Mouse (Mus musculus) midbrain, embryonic 10.5 days (tissue): ENCODE data around the gene Kcnq1. TPM values are rescaled to one million over a fixed set of nuclear protein-coding genes. Genes with fewer than 3 reads are reported as not detected.

Source experiments
- DNase-seq: peaks from one replicate; pipeline ENCODE4 v3.0.0-alpha.2; 2017; ENCODE audit warnings: low spot score
- H3K27ac ChIP-seq: fragments of 300-500 bp; sonication (generic); replicated peaks from 2 replicates; pipeline ENCODE4 v1.5.1; 2016; ENCODE audit warnings: mild to moderate bottlenecking
- H3K27me3 ChIP-seq: fragments of 300-500 bp; sonication (generic); 2 replicates; pipeline ENCODE4 v1.6.1; 2016; ENCODE audit warnings: low read depth, mild to moderate bottlenecking; ENCODE audit not compliant: poor library complexity, severe bottlenecking
- H3K36me3 ChIP-seq: fragments of 300-500 bp; sonication (generic); 2 replicates; pipeline ENCODE4 v1.6.1; 2016; ENCODE audit warnings: mild to moderate bottlenecking, moderate library complexity
- H3K4me1 ChIP-seq: fragments of 300-500 bp; sonication (generic); 2 replicates; pipeline ENCODE4 v1.6.1; 2016
- H3K4me3 ChIP-seq: fragments of 300-500 bp; sonication (generic); 2 replicates; pipeline ENCODE4 v1.5.1; 2016; ENCODE audit warnings: mild to moderate bottlenecking, moderate library complexity
- H3K9me3 ChIP-seq: fragments of 300-500 bp; sonication (generic); replicated peaks from 2 replicates; pipeline ENCODE4 v1.6.1; 2016; ENCODE audit warnings: mild to moderate bottlenecking
- WGBS: fragments of 180-500 bp; shearing (Covaris S2); methylation state at CpG from one replicate; pipeline ENCODE4 v1.1.7; 2016; 5-methylcytosine and 5-hydroxymethylcytosine counted together
- polyA plus RNA-seq: library from polyadenylated mRNA; unstranded; fragments of >200 nt; fragmentation: Nextera tagmentation; extraction: Ambion mirVana; gene quantifications from 2 replicates; pipeline ENCODE4 v1.2.1, GENCODE M21; 2016

Gene Kcnq1
- polyA plus RNA-seq, 1 experiment from 2014 or later: 0.69 TPM

- 52% methylated on average over 1 of the region's 1 CpGs for WGBS
- no peak for DNase-seq
- Histone ChIP-seq H3K9me3 (no peaks in the 10 kb centered on the region; the same call in 1 of the 2 replicates), H3K27me3 (no peaks in the 10 kb centered on the region), H3K4me3 (no peak overlapping the region), H3K27ac (no peak overlapping the region; the same call in 1 of the 2 replicates), H3K36me3 (no peaks in the 10 kb centered on the region), H3K4me1 (peaks cover 26% of the 10 kb centered on the region)
Observed at GRCm38 (mm10) chr7:143119407-143119806, 13.2 kb downstream of the Kcnq1 start.

- Histone ChIP-seq H3K36me3 (no peaks in the 10 kb centered on the region), H3K4me1 (peaks cover 31% of the 10 kb centered on the region), H3K27me3 (no peaks in the 10 kb centered on the region), H3K27ac (no peak overlapping the region; the same call in 1 of the 2 replicates), H3K4me3 (no peak overlapping the region), H3K9me3 (no peaks in the 10 kb centered on the region; the same call in 1 of the 2 replicates)
- no peak for DNase-seq
- WGBS: 83% methylated on average over 3 of the region's 3 CpGs
Observed at GRCm38 (mm10) chr7:143119826-143120225, 13.7 kb downstream of the Kcnq1 start.

GRCm38 (mm10) chr7:143122191-143122590, 16.0 kb downstream of the Kcnq1 start:
- Histone ChIP-seq H3K4me1 (peaks cover 33% of the 10 kb centered on the region), H3K4me3 (no peak overlapping the region), H3K36me3 (no peaks in the 10 kb centered on the region), H3K27me3 (no peaks in the 10 kb centered on the region), H3K27ac (peak overlapping the region; percentile 28; the same call in 1 of the 2 replicates), H3K9me3 (no peaks in the 10 kb centered on the region)
- DNase-seq: no peak
- WGBS: 70% methylated on average over 5 of the region's 5 CpGs

- DNase-seq: peak; percentile 61
- Histone ChIP-seq H3K36me3 (no peaks in the 10 kb centered on the region), H3K4me3 (no peak overlapping the region), H3K4me1 (peaks cover 33% of the 10 kb centered on the region), H3K9me3 (no peaks in the 10 kb centered on the region), H3K27ac (peak overlapping the region; percentile 57), H3K27me3 (no peaks in the 10 kb centered on the region)
- 12% methylated on average over 6 of the region's 6 CpGs for WGBS
Observed at GRCm38 (mm10) chr7:143123876-143124669, 17.9 kb downstream of the Kcnq1 start.

- Histone ChIP-seq H3K9me3 (no peaks in the 10 kb centered on the region), H3K27ac (peak overlapping the region; percentile 57; the same call in 1 of the 2 replicates), H3K36me3 (no peaks in the 10 kb centered on the region), H3K4me3 (no peak overlapping the region), H3K4me1 (peaks cover 25% of the 10 kb centered on the region), H3K27me3 (no peaks in the 10 kb centered on the region)
- 66% methylated on average over 3 of the region's 3 CpGs for WGBS
- DNase-seq: no peak
Observed at GRCm38 (mm10) chr7:143124902-143125301, 18.7 kb downstream of the Kcnq1 start.

GRCm38 (mm10) chr7:143132815-143133214, 26.7 kb downstream of the Kcnq1 start:
- 85% methylated on average over 5 of the region's 5 CpGs for WGBS
- H3K27me3 ChIP-seq: no peaks in the 10 kb centered on the region
- no peaks in the 10 kb centered on the region for H3K9me3 ChIP-seq
- H3K4me1 ChIP-seq: no peaks in the 10 kb centered on the region
- H3K27ac ChIP-seq: no peak overlapping the region
- no peak for DNase-seq
- no peaks in the 10 kb centered on the region for H3K36me3 ChIP-seq
- no peak overlapping the region for H3K4me3 ChIP-seq

GRCm38 (mm10) chr7:143136125-143136524, 30.0 kb downstream of the Kcnq1 start:
- Histone ChIP-seq H3K9me3 (no peaks in the 10 kb centered on the region), H3K27me3 (no peaks in the 10 kb centered on the region), H3K4me3 (no peak overlapping the region), H3K27ac (no peak overlapping the region), H3K4me1 (0 out of 2 replicates have a peak, but pooled peaks cover 4% of the 10 kb centered on the region), H3K36me3 (no peaks in the 10 kb centered on the region)
- no peak for DNase-seq
- 73% methylated on average over 2 of the region's 2 CpGs for WGBS

- Histone ChIP-seq H3K27ac (no peak overlapping the region), H3K9me3 (no peaks in the 10 kb centered on the region), H3K4me1 (0 out of 2 replicates have a peak, but pooled peaks cover 4% of the 10 kb centered on the region), H3K4me3 (no peak overlapping the region), H3K27me3 (no peaks in the 10 kb centered on the region), H3K36me3 (no peaks in the 10 kb centered on the region)
- DNase-seq: no peak
- 67% methylated on average over 5 of the region's 5 CpGs for WGBS
Observed at GRCm38 (mm10) chr7:143136561-143136960, 30.4 kb downstream of the Kcnq1 start.

- 43% methylated on average over 1 of the region's 1 CpGs for WGBS
- Histone ChIP-seq H3K9me3 (no peaks in the 10 kb centered on the region), H3K27ac (no peak overlapping the region), H3K36me3 (no peaks in the 10 kb centered on the region), H3K4me1 (0 out of 2 replicates have a peak, but pooled peaks cover 4% of the 10 kb centered on the region), H3K27me3 (no peaks in the 10 kb centered on the region), H3K4me3 (no peak overlapping the region)
- peak; percentile 57 for DNase-seq
Observed at GRCm38 (mm10) chr7:143138789-143139188, 32.6 kb downstream of the Kcnq1 start.

- H3K4me3 ChIP-seq: no peak overlapping the region
- H3K27ac ChIP-seq: no peak overlapping the region
- no peak for DNase-seq
- no peaks in the 10 kb centered on the region for H3K27me3 ChIP-seq
- no peaks in the 10 kb centered on the region for H3K36me3 ChIP-seq
- 83% methylated on average over 4 of the region's 4 CpGs for WGBS
- no peaks in the 10 kb centered on the region for H3K9me3 ChIP-seq
- H3K4me1 ChIP-seq: 0 out of 2 replicates have a peak, but pooled peaks cover 4% of the 10 kb centered on the region
Observed at GRCm38 (mm10) chr7:143139932-143140331, 33.8 kb downstream of the Kcnq1 start.

- Histone ChIP-seq H3K4me1 (0 out of 2 replicates have a peak, but pooled peaks cover 4% of the 10 kb centered on the region), H3K27ac (no peak overlapping the region), H3K27me3 (no peaks in the 10 kb centered on the region), H3K36me3 (no peaks in the 10 kb centered on the region), H3K4me3 (no peak overlapping the region), H3K9me3 (no peaks in the 10 kb centered on the region)
- DNase-seq: no peak
- 88% methylated on average over 2 of the region's 2 CpGs for WGBS
Observed at GRCm38 (mm10) chr7:143142680-143143079, 36.5 kb downstream of the Kcnq1 start.

GRCm38 (mm10) chr7:143147015-143147414, 40.9 kb downstream of the Kcnq1 start:
- Histone ChIP-seq H3K9me3 (no peaks in the 10 kb centered on the region), H3K27ac (no peak overlapping the region), H3K27me3 (peaks cover 10% of the 10 kb centered on the region; the same call in 1 of the 2 replicates), H3K4me1 (no peaks in the 10 kb centered on the region), H3K4me3 (no peak overlapping the region), H3K36me3 (no peaks in the 10 kb centered on the region)
- no peak for DNase-seq
- WGBS: 82% methylated on average over 5 of the region's 5 CpGs

- Histone ChIP-seq H3K27ac (no peak overlapping the region), H3K27me3 (peaks cover 24% of the 10 kb centered on the region)
- WGBS: 13% methylated on average over 2 of the region's 2 CpGs
Observed at GRCm38 (mm10) chr7:143151171-143151570, 45.0 kb downstream of the Kcnq1 start.

More at GRCm38 (mm10) chr7:143151171-143151570, 45.0 kb downstream of the Kcnq1 start:
- Histone ChIP-seq H3K4me1 (peaks cover 26% of the 10 kb centered on the region), H3K4me3 (no peak overlapping the region), H3K36me3 (no peaks in the 10 kb centered on the region), H3K9me3 (no peaks in the 10 kb centered on the region)
- DNase-seq: peak; percentile 39
